Mouse (Mus musculus): ENCODE data around the gene Rad50. TPM values are rescaled to one million over a fixed set of nuclear protein-coding genes. Genes with fewer than 3 reads are reported as not detected.
A peak's percentile ranks its signal among the peaks of the same experiment; 100 is the strongest.

The Rad50 gene
- 10 to 100 TPM; 11.0 to 11.4 TPM for total RNA-seq (2021)

GRCm38 (mm10) chr11:53706934-53707717 lies at the start of gene Rad50:
Gene Rad50, minus strand, starts transcription at chr11:53707319.
- DNase-seq = peak; percentile 91

- no peak for DNase-seq
These were observed 48.0 kb upstream of the Rad50 start for GRCm38 (mm10) chr11:53755011-53755595.

- DNase-seq = no peak
These were observed 42.7 kb upstream of the Rad50 start for GRCm38 (mm10) chr11:53749716-53750352.

- DNase-seq = no peak
These were observed 42.2 kb upstream of the Rad50 start for GRCm38 (mm10) chr11:53749306-53749705.

GRCm38 (mm10) chr11:53748614-53749013 lies 41.5 kb upstream of the Rad50 start:
- DNase-seq = no peak

- no peak for DNase-seq
These were observed 40.9 kb upstream of the Rad50 start for GRCm38 (mm10) chr11:53747985-53748384.

GRCm38 (mm10) chr11:53745260-53745659 lies 38.1 kb upstream of the Rad50 start:
- DNase-seq = no peak

GRCm38 (mm10) chr11:53742353-53742752 lies 35.2 kb upstream of the Rad50 start:
- no peak for DNase-seq

- DNase-seq = peak in 1 of 2 experiments; percentile 41
These were observed 30.4 kb upstream of the Rad50 start for GRCm38 (mm10) chr11:53737573-53737946.

GRCm38 (mm10) chr11:53736771-53737572 lies 29.9 kb upstream of the Rad50 start:
- peak; percentile 41 to 43 for DNase-seq

- peak; percentile 49 to 50 for DNase-seq
These were observed 28.6 kb upstream of the Rad50 start for GRCm38 (mm10) chr11:53735682-53736245.

- no peak for DNase-seq
These were observed 28.0 kb upstream of the Rad50 start for GRCm38 (mm10) chr11:53734970-53735681.

GRCm38 (mm10) chr11:53734431-53734830 lies 27.3 kb upstream of the Rad50 start:
- no peak for DNase-seq

- no peak for DNase-seq
These were observed 26.7 kb upstream of the Rad50 start for GRCm38 (mm10) chr11:53733824-53734223.

- DNase-seq = no peak
These were observed 25.1 kb upstream of the Rad50 start for GRCm38 (mm10) chr11:53732244-53732643.

- no peak for DNase-seq
These were observed 24.3 kb upstream of the Rad50 start for GRCm38 (mm10) chr11:53731457-53731856.

- no peak for DNase-seq
These were observed 13.6 kb upstream of the Rad50 start, which contains the start of gene Il5 for GRCm38 (mm10) chr11:53720715-53721114. Gene Il5, plus strand, starts transcription at chr11:53720794.

GRCm38 (mm10) chr11:53719701-53720100 lies 12.6 kb upstream of the Rad50 start:
- no peak for DNase-seq

- DNase-seq = no peak
These were observed 545 bp upstream of the Rad50 start for GRCm38 (mm10) chr11:53707718-53708009.

GRCm38 (mm10) chr11:53706236-53706933 lies 734 bp downstream of the Rad50 start:
- DNase-seq = peak in 1 of 2 experiments; percentile 16

GRCm38 (mm10) chr11:53699351-53699750 lies 7.8 kb downstream of the Rad50 start:
- DNase-seq = no peak
